Comparison of ENCODE assay signal across 19 mouse cellular contexts in the genomic region with DNA sequence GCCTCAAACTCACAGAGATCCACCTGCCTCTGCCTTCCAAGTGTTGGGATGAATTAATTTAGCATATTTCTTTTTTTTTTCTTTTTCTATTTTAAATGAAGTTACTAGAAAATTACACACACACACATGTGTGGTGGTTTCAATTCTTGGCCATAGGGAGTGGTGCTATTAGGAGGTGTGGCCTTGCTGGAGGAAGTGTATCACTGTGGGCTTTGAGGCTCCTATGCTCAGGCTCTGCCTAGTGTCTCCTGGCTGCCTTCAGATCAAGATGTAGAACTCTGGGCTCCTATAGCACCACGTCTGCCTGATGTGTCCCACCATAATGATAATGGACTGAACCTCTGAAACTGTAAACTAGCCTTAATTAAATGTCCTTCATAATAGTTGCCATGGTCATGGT.
A peak's percentile ranks its signal among the peaks of the same experiment; 100 is the strongest.
DNase-seq lines count a peak whose midpoint lies in the region; ATAC-seq and TF ChIP-seq lines count a peak whose summit lies in the region.
"Had no signal": no experiment of that assay in that cellular context is flagged by ENCODE, and none has a peak within 500 bp of the region (broad histone marks: within the 10 kb centered on the region; RNA-seq: fewer than 3 reads in every experiment).

No protein-coding gene starts in this region.

- H3K4me2 ChIP-seq in stomach, embryonic 14.5 days (replicated peaks; ENCODE audit: low read depth, low read length) = no peak overlapping the region
- H3K4me2 ChIP-seq in stomach, postnatal 0 days (replicated peaks; ENCODE audit: low read depth) = no peak overlapping the region
- H3K4me2 ChIP-seq in embryonic facial prominence, embryonic 15.5 days (replicated peaks) = no peak overlapping the region
- H3K4me2 ChIP-seq: forebrain, embryonic 13.5 days had no signal

- TF ChIP-seq EP300 in stomach, postnatal 0 days (optimal IDR thresholded peaks at IDR 0.05) = no peak

- H3K27ac ChIP-seq in stomach, embryonic 14.5 days (ENCODE audit: low read length) = 0 out of 2 replicates have a peak overlapping the region, but pooled peaks have one; percentile 61
- H3K27ac ChIP-seq in stomach, postnatal 0 days (replicated peaks) = no peak overlapping the region
- H3K27ac ChIP-seq in embryonic facial prominence, embryonic 15.5 days (replicated peaks) = peak overlapping the region; percentile 89
- H3K27ac ChIP-seq: forebrain, embryonic 13.5 days had no signal

- H3K4me3 ChIP-seq in stomach, embryonic 14.5 days (ENCODE audit: low read depth, low read length) = no peak overlapping the region
- H3K4me3 ChIP-seq in stomach, postnatal 0 days (ENCODE audit: low read depth, low read length) = no peak overlapping the region
- H3K4me3 ChIP-seq in embryonic facial prominence, embryonic 15.5 days (replicated peaks) = no peak overlapping the region
- H3K4me3 ChIP-seq: forebrain, embryonic 13.5 days; layer of hippocampus, adult 2 months; myocyte had no signal

- H3K9me3 ChIP-seq in stomach, embryonic 14.5 days (ENCODE audit: control insufficient read depth, low read depth, low read length) = no peaks in the 10 kb centered on the region
- H3K9me3 ChIP-seq in stomach, postnatal 0 days (ENCODE audit: control insufficient read depth, low read length) = no peaks in the 10 kb centered on the region
- no peaks in the 10 kb centered on the region for H3K9me3 ChIP-seq in embryonic facial prominence, embryonic 15.5 days (replicated peaks)
- H3K9me3 ChIP-seq: forebrain, embryonic 13.5 days had no signal

- DNase-seq in stomach, postnatal 0 days (ENCODE audit: low spot score) = no peak
- DNase-seq in embryo, embryonic 9.5 days (ENCODE audit: extremely low spot score) = no peak
- DNase-seq in right cerebral cortex, postnatal 14 days = no peak
- no peak for DNase-seq in cerebellum, adult 9-11 months
- DNase-seq: B cell, adult 2 months; cerebellum, adult 2 months; gastrocnemius, postnatal 14 days; kidney, adult 18-20 months; layer of hippocampus, postnatal 36 days; left cerebral cortex, postnatal 4 days; midbrain, embryonic 14.5 days; thymus, postnatal 36 days had no signal

- 83% methylated on average over 1 of the region's 1 CpGs for WGBS in stomach, embryonic 14.5 days
- 79% methylated on average over 1 of the region's 1 CpGs for WGBS in stomach, postnatal 0 days
- 60% methylated on average over 1 of the region's 1 CpGs for WGBS in embryonic facial prominence, embryonic 15.5 days

- H3K36me3 ChIP-seq in stomach, embryonic 14.5 days (ENCODE audit: control insufficient read depth, insufficient read depth, low read length) = no peaks in the 10 kb centered on the region
- H3K36me3 ChIP-seq in stomach, postnatal 0 days (ENCODE audit: control insufficient read depth, insufficient read depth, low read length) = no peaks in the 10 kb centered on the region
- H3K36me3 ChIP-seq in embryonic facial prominence, embryonic 15.5 days = no peaks in the 10 kb centered on the region

- no peak for TF ChIP-seq CTCF in stomach, postnatal 0 days (IDR thresholded peaks at IDR 0.05; ENCODE audit: low read depth)

- H3K4me1 ChIP-seq in stomach, embryonic 14.5 days (ENCODE audit: control insufficient read depth, insufficient read depth, low read length) = peaks cover 46% of the 10 kb centered on the region
- H3K4me1 ChIP-seq in stomach, postnatal 0 days (replicated peaks; ENCODE audit: control insufficient read depth, insufficient read depth) = peaks cover 19% of the 10 kb centered on the region
- H3K4me1 ChIP-seq in embryonic facial prominence, embryonic 15.5 days = peaks cover 73% of the 10 kb centered on the region

- H3K9ac ChIP-seq in stomach, embryonic 14.5 days (replicated peaks; ENCODE audit: low read depth, low read length) = no peak overlapping the region
- H3K9ac ChIP-seq in stomach, postnatal 0 days (ENCODE audit: low read length) = no peak overlapping the region
- H3K9ac ChIP-seq in embryonic facial prominence, embryonic 15.5 days = no peak overlapping the region
- H3K9ac ChIP-seq: forebrain, embryonic 13.5 days had no signal

- H3K27me3 ChIP-seq in stomach, embryonic 14.5 days (ENCODE audit: control insufficient read depth, insufficient read depth, low read length) = no peaks in the 10 kb centered on the region
- no peaks in the 10 kb centered on the region for H3K27me3 ChIP-seq in stomach, postnatal 0 days (ENCODE audit: control insufficient read depth, insufficient read depth, low read length)
- H3K27me3 ChIP-seq in embryonic facial prominence, embryonic 15.5 days = no peaks in the 10 kb centered on the region
- H3K27me3 ChIP-seq: forebrain, embryonic 13.5 days had no signal

- ATAC-seq in stomach, embryonic 14.5 days (ENCODE audit: insufficient number of reproducible peaks, insufficient read depth, low FRiP score, low read depth) = no peak
- ATAC-seq in stomach, postnatal 0 days (ENCODE audit: low FRiP score, low TSS enrichment) = no peak
- ATAC-seq in embryonic facial prominence, embryonic 15.5 days (ENCODE audit: insufficient number of reproducible peaks, low FRiP score, low TSS enrichment, low read depth) = no peak
- peak; percentile 50; the same call in 1 of the 2 replicates for ATAC-seq in megakaryocyte, adult 5-6 weeks (ENCODE audit: poor library complexity, severe bottlenecking)
- ATAC-seq: forebrain, embryonic 13.5 days; lung, postnatal 0 days had no signal
